Mouse (Mus musculus) layer of hippocampus, adult 8-10 months (tissue): Measurements from ENCODE around the gene Hic1. TPM values are rescaled to one million over a fixed set of nuclear protein-coding genes. Genes with fewer than 3 reads are reported as not detected.
A peak's percentile ranks its signal among the peaks of the same experiment; 100 is the strongest.

ENCODE experiments used
- DNase-seq, 2 experiments: peaks; one replicate each; pipeline ENCODE4 v3.0.0; 2022; ENCODE audit warnings: low spot score in 2 of 2
- total RNA-seq, 4 experiments: library from RNA; stranded (reverse); gene quantifications; 2 replicates each; pipeline ENCODE4 v1.2.4; 2022

Hic1 gene
- total RNA-seq, 4 experiments from 2014 or later = 2.9 to 4.9 (median 3.9) TPM

- DNase-seq = no peak
Measured at GRCm38 (mm10) chr11:75152603-75153557, 16.4 kb downstream of the Hic1 start.

- no peak for DNase-seq
Measured at GRCm38 (mm10) chr11:75150346-75150745, 19.0 kb downstream of the Hic1 start.

GRCm38 (mm10) chr11:75148332-75149035 is 20.8 kb downstream of the Hic1 start:
- DNase-seq = no peak

- no peak for DNase-seq
Measured at GRCm38 (mm10) chr11:75147846-75148168, 21.5 kb downstream of the Hic1 start.

- no peak for DNase-seq
Measured at GRCm38 (mm10) chr11:75147106-75147845, 22.0 kb downstream of the Hic1 start.

GRCm38 (mm10) chr11:75145841-75146240 is 23.5 kb downstream of the Hic1 start:
- no peak for DNase-seq

GRCm38 (mm10) chr11:75142749-75143148 is 26.6 kb downstream of the Hic1 start:
- no peak for DNase-seq

- no peak for DNase-seq
Measured at GRCm38 (mm10) chr11:75141913-75142312, 27.4 kb downstream of the Hic1 start.

DNA sequence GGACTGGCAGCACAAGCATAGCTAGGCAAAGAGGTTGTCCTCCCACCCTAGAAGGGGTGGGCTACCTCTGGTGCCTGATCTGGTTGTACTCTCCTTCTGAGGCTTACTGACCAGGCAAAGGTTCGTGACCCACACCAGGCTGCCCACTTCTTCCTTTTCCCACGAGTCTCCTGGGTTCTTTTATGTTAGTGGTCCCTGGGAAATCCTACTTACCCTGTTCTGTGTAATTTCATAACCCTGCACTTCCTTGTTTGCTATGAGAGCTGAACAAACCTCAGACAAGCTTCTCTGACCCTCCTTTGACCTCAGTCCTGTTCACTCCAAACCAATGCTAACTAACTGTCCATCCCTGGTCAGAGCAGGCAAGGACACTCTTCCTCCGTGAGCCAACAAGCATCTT is 28.3 kb downstream of the Hic1 start:
- no peak for DNase-seq

GRCm38 (mm10) chr11:75140431-75140830 is 28.9 kb downstream of the Hic1 start:
- no peak for DNase-seq

DNA sequence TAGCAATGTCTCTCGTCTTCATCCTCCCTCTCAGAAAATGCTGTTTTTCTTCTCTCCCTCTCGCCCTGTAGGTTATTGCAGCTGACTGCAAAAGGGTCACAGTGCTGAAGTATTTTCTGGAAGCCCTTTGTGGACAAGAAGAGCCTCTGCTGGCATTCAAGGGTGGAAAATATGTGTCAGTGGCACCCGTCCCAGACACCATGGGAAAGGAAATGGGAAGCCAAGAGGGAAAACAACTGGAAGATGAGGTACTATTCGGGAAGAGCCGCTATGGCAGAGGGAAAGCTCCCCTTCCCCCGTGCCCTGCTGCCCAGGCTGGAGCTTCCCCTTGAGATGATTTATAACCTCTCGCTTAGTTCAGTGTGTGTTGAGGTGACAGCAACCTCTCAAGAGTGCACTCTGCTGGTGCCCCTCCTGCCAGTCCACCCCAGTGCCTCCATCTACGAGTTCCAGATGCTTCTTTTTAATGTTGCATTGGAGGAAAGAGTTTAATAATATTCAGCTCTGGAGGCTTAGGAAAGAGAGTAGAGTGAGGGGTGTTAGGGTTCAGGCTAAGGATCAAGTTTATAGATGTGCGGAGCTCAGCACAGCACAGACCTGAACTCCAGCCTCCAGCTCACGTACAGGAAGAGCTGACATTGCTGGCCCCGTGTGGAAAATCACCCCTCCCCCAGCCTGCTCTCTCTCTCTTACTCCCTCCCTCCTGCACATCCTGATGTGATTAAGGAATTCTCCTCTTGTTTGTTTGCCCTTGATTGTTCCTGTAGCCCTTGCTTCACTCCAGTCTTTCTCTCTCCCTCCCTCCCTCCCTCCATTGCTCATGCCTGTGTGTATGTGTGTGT is 30.0 kb downstream of the Hic1 start:
- no peak for DNase-seq

DNA sequence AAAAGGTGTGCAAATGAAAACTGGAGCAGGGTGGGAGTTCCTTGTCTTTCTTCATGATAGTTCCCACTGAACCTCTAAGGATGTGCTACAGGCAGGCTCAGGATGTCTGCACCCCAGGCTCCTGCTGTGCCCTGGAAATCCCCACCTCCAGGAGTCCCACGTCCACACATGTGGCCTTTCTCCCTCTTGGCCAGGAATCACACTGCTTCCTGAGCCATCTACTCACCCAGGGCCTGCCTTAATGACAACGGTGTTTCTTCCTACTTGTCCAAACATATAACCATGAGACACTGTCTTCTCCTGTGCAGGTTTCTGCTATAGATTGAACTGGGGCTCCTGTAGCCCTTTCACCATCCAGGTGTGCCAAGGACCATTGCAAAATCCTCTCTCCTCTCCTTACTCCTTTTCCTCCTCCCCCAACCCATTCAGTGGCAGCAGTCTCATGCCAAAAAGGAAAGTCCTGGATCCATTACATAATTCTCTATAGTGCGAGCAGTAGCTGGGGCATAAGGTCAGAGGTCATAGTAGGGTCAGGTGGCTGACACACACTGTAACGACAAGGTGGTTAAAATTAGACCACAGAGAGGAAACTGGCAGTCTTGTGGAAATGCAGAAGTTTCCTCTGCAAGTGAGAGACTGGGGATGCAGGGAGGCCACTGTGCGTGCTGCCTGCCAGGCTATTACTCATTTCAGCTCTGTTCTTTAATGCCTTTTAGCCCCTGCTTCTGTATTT is 32.5 kb downstream of the Hic1 start:
- DNase-seq = no peak

GRCm38 (mm10) chr11:75135358-75135757 is 34.0 kb downstream of the Hic1 start:
- no peak for DNase-seq

DNA sequence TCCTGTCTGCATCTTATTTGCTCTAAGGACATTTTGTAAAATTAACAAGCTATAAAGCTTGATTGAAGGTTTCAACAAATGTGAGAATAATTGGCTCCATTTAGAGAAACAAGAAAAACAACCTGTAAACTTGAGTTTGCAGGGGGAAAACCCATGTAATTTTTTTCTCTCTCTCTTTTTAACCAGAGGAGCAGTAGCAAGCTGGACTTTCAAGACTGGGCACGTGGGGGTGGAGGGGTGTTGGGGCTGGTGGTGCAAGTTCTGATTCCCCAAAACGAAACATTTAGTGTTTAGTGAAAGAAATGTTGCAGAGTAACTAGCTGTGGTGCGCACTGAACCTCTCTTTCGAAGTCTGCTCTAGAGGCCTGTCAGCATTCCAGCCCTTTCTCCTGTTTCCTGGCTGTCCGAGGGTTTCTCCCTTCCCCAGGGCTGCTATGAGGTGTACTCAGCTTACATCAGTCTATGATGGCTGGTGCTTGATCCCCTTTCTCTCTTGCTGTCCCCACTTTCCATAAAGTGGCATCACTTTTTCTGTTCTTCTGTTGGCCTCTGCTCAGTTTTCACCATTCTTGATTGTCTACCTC is 34.7 kb downstream of the Hic1 start:
- DNase-seq = no peak

DNA sequence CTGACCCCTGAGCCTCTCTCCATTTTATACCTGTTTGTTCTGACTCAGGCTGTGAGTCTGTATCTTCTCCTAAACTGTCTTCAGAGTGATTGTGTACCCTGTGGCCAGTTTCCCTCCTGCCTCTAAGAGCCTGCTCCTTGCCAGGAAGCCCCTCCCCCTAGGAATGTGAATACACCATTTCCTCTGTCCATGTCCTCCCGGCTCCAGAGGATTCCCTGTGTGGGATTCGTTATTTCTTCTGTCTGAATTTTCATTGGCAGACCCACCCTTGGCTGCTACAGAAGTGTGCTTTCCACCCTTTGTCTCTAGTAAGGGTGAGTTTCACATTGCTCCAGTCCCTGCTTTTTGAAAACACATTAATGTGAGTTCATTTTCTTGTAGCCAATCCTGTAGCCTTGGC is 35.4 kb downstream of the Hic1 start:
- no peak for DNase-seq

DNA sequence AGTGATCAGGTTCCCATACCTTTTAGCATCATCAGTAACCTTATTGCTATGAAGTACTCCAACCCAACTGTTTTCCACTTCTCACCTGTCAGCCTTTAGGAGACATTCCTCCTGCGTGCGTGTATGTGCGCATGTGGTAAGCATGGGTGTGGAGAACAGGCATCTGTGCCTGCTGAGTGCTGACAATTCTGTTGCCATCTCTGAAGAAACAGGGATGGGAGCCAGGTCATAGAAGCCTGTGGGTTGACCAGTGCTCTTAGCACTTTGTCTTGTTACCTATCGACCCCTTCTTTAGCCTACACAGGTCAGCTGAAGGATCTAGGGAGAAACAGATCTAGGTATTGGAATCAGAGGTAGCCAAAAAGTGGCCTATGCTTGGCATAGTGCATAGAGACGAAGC is 35.9 kb downstream of the Hic1 start:
- no peak for DNase-seq

DNA sequence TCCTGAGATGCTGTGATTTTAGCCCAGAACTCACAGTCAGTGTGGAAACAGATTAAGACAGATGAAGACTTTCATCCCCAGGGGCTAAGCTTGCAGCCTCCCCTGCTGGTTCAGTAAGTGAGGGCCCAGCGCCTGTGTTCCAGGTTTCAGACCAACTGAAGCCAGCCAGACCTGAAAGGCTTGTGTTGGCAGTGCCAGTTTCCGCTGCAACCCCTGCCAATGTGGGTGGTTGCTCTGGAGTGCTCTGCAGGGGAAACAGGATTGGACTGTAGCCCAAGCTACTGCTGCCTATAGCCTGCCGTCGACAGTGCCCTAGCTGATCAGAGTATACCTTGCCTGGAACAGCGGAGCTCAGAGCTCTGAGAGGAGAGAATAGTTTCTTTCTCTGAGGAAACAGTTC is 37.0 kb downstream of the Hic1 start:
- DNase-seq = peak; percentile 50 to 63

- no peak for DNase-seq
Measured at GRCm38 (mm10) chr11:75131300-75131699, 38.0 kb downstream of the Hic1 start.

- no peak for DNase-seq
Measured at GRCm38 (mm10) chr11:75129481-75129880, 39.8 kb downstream of the Hic1 start.

GRCm38 (mm10) chr11:75126384-75126783 is 42.9 kb downstream of the Hic1 start:
- DNase-seq = no peak
